Mouse (Mus musculus) forebrain, embryonic 11.5 days (tissue): ENCODE data around the gene Ehmt2. TPM values are rescaled to one million over a fixed set of nuclear protein-coding genes. Genes with fewer than 3 reads are reported as not detected.
"Not testable (repeated sequence)": the region's sequence is repeated elsewhere in the genome, so short reads cannot be mapped to it uniquely, and the experiment has no call there.

Experiments
- ATAC-seq: fragments of 200-750 bp; cut with Nextera tagmentation; replicated peaks from 2 replicates; pipeline ENCODE4 v1.8.0; 2017; ENCODE audit warnings: moderate TSS enrichment; ENCODE audit not compliant: low FRiP score
- DNase-seq: peaks from one replicate; pipeline ENCODE4 v3.0.0-alpha.2; 2017; ENCODE audit warnings: low spot score
- H3K27ac ChIP-seq: fragments of 300-500 bp; sonication (generic); 2 replicates; pipeline ENCODE4 v1.5.1; 2014; ENCODE audit warnings: low read depth, low read length
- H3K27me3 ChIP-seq: fragments of 300-500 bp; sonication (generic); 2 replicates; pipeline ENCODE4 v1.6.1; 2014; ENCODE audit warnings: mild to moderate bottlenecking, low read length, mixed read lengths; ENCODE audit not compliant: control insufficient read depth, insufficient read depth
- H3K36me3 ChIP-seq: fragments of 300-500 bp; sonication (generic); 2 replicates; pipeline ENCODE4 v1.6.1; 2014; ENCODE audit warnings: mild to moderate bottlenecking, low read length, moderate library complexity, mixed read lengths; ENCODE audit not compliant: control insufficient read depth, insufficient read depth
- H3K4me1 ChIP-seq: fragments of 300-500 bp; sonication (generic); replicated peaks from 2 replicates; pipeline ENCODE4 v1.6.1; 2014; ENCODE audit warnings: low read length, mixed read lengths; ENCODE audit not compliant: control insufficient read depth, insufficient read depth
- H3K4me2 ChIP-seq: fragments of 300-500 bp; sonication (generic); 2 replicates; pipeline ENCODE4 v1.6.1; 2014; ENCODE audit warnings: low read depth, mild to moderate bottlenecking, low read length, moderate library complexity, mixed read lengths; ENCODE audit not compliant: severe bottlenecking
- H3K4me3 ChIP-seq: fragments of 300-500 bp; sonication (generic); 2 replicates; pipeline ENCODE4 v1.5.1; 2014; ENCODE audit warnings: low read depth, low read length
- H3K9ac ChIP-seq: fragments of 300-500 bp; sonication (generic); 2 replicates; pipeline ENCODE4 v1.6.1; 2014; ENCODE audit warnings: low read length
- H3K9me3 ChIP-seq: fragments of 300-500 bp; sonication (generic); 2 replicates; pipeline ENCODE4 v1.6.1; 2016; ENCODE audit warnings: low read length, mixed read lengths; ENCODE audit not compliant: control insufficient read depth
- WGBS: fragments of 180-500 bp; shearing (Covaris S2); extraction: QIAGEN DNeasy Blood & Tissue Kit; methylation state at CpG from one replicate; pipeline ENCODE4 v1.1.7; 2014; 5-methylcytosine and 5-hydroxymethylcytosine counted together
- polyA plus RNA-seq: library from polyadenylated mRNA; unstranded; fragments of >200 nt; fragmentation: Nextera tagmentation; extraction: Ambion mirVana; gene quantifications from 2 replicates; pipeline ENCODE4 v1.2.1, GENCODE M21; 2014

Gene Ehmt2
- polyA plus RNA-seq, 1 experiment from 2014 or later, result 96.8 TPM

GRCm38 (mm10) chr17:34941344-34942041 is 43.2 kb downstream of the Ehmt2 start:
- peak; percentile 71; the same call in 1 of the 2 replicates for ATAC-seq

GRCm38 (mm10) chr17:34943128-34943815 is 45.0 kb downstream of the Ehmt2 start:
- Histone ChIP-seq H3K36me3 (no peaks in the 10 kb centered on the region), H3K9me3 (no peaks in the 10 kb centered on the region), H3K4me1 (no peaks in the 10 kb centered on the region), H3K27me3 (no peaks in the 10 kb centered on the region), H3K4me3 (no peak overlapping the region), H3K4me2 (no peak overlapping the region), H3K9ac (no peak overlapping the region; the same call in 1 of the 2 replicates), H3K27ac (no peak overlapping the region)
- no peak for DNase-seq
- no peak for ATAC-seq
- WGBS, result 88% methylated on average over 4 of the region's 4 CpGs

More at GRCm38 (mm10) chr17:34941344-34942041, 43.2 kb downstream of the Ehmt2 start:
- Histone ChIP-seq H3K9ac (peak overlapping the region; percentile 51), H3K4me1 (no peaks in the 10 kb centered on the region), H3K9me3 (no peaks in the 10 kb centered on the region), H3K27ac (no peak overlapping the region), H3K36me3 (no peaks in the 10 kb centered on the region), H3K4me2 (peak overlapping the region; percentile 43), H3K27me3 (no peaks in the 10 kb centered on the region), H3K4me3 (peak overlapping the region; percentile 22)
- peak; percentile 78 for DNase-seq
- WGBS, result 8% methylated on average over 15 of the region's 15 CpGs

GRCm38 (mm10) chr17:34944362-34944761 is 46.1 kb downstream of the Ehmt2 start:
- Histone ChIP-seq H3K9me3 (no peaks in the 10 kb centered on the region), H3K27me3 (no peaks in the 10 kb centered on the region), H3K36me3 (peaks cover under 1% of the 10 kb centered on the region; the same call in 1 of the 2 replicates), H3K9ac (no peak overlapping the region), H3K4me3 (no peak overlapping the region), H3K4me2 (no peak overlapping the region), H3K4me1 (no peaks in the 10 kb centered on the region), H3K27ac (no peak overlapping the region)
- DNase-seq (no peak), ATAC-seq (no peak)

GRCm38 (mm10) chr17:34946486-34947140 is 48.3 kb downstream of the Ehmt2 start:
- Histone ChIP-seq H3K4me2 (no peak overlapping the region), H3K9me3 (no peaks in the 10 kb centered on the region), H3K36me3 (peaks cover 11% of the 10 kb centered on the region; the same call in 1 of the 2 replicates), H3K27ac (no peak overlapping the region), H3K4me1 (peaks cover 6% of the 10 kb centered on the region; the same call in 1 of the 2 replicates), H3K9ac (no peak overlapping the region), H3K27me3 (no peaks in the 10 kb centered on the region), H3K4me3 (no peak overlapping the region)
- no peak for ATAC-seq
- 87% methylated on average over 5 of the region's 5 CpGs for WGBS
- DNase-seq, result no peak

GRCm38 (mm10) chr17:34947606-34948005 is 49.3 kb downstream of the Ehmt2 start:
- Histone ChIP-seq H3K27ac (no peak overlapping the region), H3K9ac (no peak overlapping the region), H3K4me2 (no peak overlapping the region), H3K36me3 (peaks cover 11% of the 10 kb centered on the region; the same call in 1 of the 2 replicates), H3K4me1 (peaks cover 6% of the 10 kb centered on the region; the same call in 1 of the 2 replicates), H3K9me3 (no peaks in the 10 kb centered on the region), H3K27me3 (no peaks in the 10 kb centered on the region), H3K4me3 (no peak overlapping the region)
- DNase-seq, result no peak
- no peak for ATAC-seq
- 33% methylated on average over 8 of the region's 8 CpGs for WGBS

GRCm38 (mm10) chr17:34948721-34949552 is 50.7 kb downstream of the Ehmt2 start:
- not testable (repeated sequence) for ATAC-seq, H3K27ac ChIP-seq, DNase-seq, H3K4me2 ChIP-seq, H3K4me1 ChIP-seq, H3K27me3 ChIP-seq, H3K9me3 ChIP-seq, H3K9ac ChIP-seq, H3K4me3 ChIP-seq
- 65% methylated on average over 9 of the region's 9 CpGs for WGBS
- H3K36me3 ChIP-seq, result peaks cover 11% of the 10 kb centered on the region; the same call in 1 of the 2 replicates

GRCm38 (mm10) chr17:34949553-34949969 is 51.3 kb downstream of the Ehmt2 start:
- ATAC-seq, result no peak
- Histone ChIP-seq H3K9ac (peak overlapping the region; percentile 23; the same call in 1 of the 2 replicates), H3K4me2 (no peak overlapping the region), H3K9me3 (no peaks in the 10 kb centered on the region), H3K27me3 (no peaks in the 10 kb centered on the region), H3K36me3 (peaks cover 11% of the 10 kb centered on the region; the same call in 1 of the 2 replicates), H3K4me3 (0 out of 2 replicates have a peak overlapping the region, but pooled peaks have one; percentile 99), H3K27ac (no peak overlapping the region), H3K4me1 (peaks cover 6% of the 10 kb centered on the region; the same call in 1 of the 2 replicates)
- WGBS, result 35% methylated on average over 4 of the region's 4 CpGs
- peak; percentile 62 for DNase-seq
